Mouse (Mus musculus): ENCODE measurements around the gene Slc22a18.
A peak's percentile ranks its signal among the peaks of the same experiment; 100 is the strongest.

Gene Slc22a18

DNA sequence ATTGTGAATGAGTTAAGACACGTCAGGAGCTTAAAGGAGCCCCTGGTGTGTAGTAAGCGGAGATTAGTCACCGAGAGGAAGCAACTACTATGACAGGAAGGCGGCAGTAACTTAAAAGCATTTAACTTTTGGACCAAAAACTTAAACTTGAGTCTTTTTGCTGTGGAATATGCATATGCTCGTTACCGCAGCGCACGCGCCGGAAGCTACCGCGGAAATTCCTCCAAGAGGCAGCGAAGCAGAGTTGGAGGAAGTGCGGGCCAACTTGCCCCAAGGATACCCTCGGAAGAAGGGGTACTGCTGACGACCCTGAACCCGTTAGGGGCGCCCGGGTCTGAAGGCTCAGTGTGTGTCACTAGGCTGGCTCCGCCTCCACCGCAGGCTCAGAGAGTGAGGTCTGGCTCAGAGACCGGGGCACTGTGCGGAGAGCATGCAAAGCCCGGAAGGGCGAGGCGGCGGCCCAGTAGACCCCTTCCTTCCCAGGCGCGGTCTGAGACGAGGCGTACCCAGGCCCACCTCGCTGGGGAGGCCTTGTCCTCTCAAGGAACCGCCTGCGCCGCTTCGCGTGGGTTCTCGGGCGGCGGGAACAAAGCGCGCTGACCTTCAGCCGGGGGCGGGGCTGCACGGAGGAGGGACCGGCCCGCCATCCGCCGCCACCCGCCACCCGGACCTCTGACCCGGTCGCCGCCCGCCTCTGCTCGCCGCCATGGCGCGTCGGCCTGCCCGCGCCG is 74.9 kb downstream of the Slc22a18 start:
- peak; percentile 71 for DNase-seq (ENCODE audit: low read depth, low spot score)
- H3K27me3 ChIP-seq (ENCODE audit: control insufficient read depth, insufficient read depth, low read length, poor library complexity, severe bottlenecking): no peaks in the 10 kb centered on the region
- no peaks in the 10 kb centered on the region for H3K36me3 ChIP-seq (ENCODE audit: control insufficient read depth, insufficient read depth, low read length, poor library complexity, severe bottlenecking)
